Mouse (Mus musculus): ENCODE measurements around the gene Alox12.

The Alox12 gene

GRCm38 (mm10) chr11:70220731-70221602, 34.2 kb downstream of the Alox12 start, which contains the start of gene Slc16a13:
Gene Slc16a13, minus strand, starts transcription at chr11:70221064.
- peak; percentile 94 for DNase-seq (ENCODE audit: extremely low spot score)

- DNase-seq (ENCODE audit: extremely low spot score), result no peak
Observed at GRCm38 (mm10) chr11:70220323-70220722, 34.8 kb downstream of the Alox12 start.

- no peak for DNase-seq (ENCODE audit: extremely low spot score)
Observed at GRCm38 (mm10) chr11:70219873-70220272, 35.3 kb downstream of the Alox12 start.

DNA sequence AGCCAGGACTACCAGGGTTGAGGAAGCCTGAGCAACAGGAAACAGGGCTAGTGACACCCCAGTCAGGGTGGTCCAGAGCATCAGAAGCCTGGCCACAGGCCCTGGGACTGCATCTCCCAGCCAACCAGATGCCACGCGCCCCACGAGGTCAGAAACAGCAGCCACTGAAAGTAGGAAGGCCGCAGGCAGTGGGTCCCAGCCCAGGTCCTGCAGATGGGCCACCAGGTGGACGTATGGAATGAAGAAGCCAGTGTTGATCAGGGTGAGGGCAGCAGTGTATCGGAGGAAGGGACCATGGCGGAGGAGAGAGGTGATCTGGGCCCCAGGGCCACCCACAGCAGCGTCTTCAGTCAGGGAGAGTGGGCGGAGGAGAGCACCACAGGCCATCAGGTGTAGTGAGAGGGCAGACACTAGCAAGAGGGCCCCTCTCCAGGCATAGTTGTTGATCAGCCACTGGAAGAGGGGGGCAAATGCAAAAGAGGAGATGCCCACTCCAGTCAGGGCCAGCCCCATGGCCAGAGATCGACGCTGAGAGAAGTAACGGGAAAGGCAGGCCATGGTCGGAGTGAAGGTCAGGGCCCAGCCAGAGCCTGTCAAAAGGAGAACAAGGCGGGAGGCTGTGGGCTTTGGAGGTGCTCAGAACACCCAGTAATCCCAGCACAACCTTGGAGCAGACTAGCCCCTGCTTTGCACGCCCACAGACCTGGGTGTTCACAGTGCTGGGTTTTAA, 36.2 kb downstream of the Alox12 start:
- no peak for DNase-seq (ENCODE audit: extremely low spot score)

DNA sequence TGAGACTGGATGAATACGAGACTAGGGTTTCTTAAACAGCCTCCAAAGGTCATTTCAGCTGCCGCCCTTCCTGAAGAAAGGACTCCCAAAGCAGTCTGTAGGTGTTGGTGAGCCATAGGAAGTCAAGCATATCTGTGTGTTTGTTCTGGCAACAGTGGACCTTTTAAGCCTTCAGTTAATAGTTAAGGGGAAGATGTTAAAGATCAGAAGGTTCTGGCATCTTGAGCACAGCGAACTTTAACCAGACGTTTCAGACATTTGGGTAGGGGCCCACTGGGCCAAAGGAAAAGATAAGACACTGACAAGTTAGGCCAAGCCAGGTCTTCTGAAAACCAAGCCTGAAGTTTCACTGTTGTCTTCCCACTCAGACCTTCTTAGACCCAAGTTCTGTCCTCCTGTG, 37.1 kb downstream of the Alox12 start:
- no peak for DNase-seq (ENCODE audit: extremely low spot score)

DNA sequence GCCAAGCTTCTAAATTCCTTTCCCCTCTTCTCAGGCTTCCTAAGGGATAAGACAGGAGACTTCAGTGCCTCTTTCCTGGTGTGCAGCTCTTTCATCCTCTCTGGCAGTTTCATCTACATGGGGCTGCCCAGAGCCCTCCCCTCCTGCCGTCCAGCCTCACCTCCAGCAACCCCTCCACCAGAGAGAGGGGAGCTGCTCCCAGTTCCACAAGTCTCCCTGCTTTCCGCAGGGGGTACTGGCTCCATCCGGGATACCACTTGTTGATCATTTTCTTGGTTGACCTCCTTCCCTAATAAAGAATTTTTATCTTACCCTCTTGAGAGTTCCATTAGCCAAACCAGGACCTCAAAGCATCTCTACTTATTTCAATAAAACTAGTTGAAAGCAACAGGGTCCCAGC, 39.0 kb downstream of the Alox12 start:
- no peak for DNase-seq (ENCODE audit: extremely low spot score)

DNA sequence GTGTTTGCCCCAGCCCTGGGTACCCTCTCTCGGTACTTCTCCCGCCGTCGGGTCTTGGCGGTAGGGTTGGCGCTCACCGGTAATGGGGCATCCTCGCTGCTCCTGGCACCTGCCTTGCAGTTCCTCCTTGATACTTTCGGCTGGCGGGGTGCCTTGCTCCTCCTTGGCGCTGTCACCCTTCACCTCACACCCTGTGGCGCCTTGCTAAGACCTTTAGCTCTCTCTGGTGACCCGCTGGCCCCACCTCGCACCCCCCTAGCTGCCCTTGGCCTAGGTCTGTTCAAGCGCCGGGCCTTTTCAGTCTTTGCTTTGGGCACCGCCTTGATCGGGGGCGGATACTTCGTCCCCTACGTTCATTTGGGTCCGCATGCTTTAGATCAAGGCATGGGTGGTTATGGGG, 39.9 kb downstream of the Alox12 start:
- peak; percentile 8 for DNase-seq (ENCODE audit: extremely low spot score)

- DNase-seq (ENCODE audit: extremely low spot score), result peak; percentile 47
Observed at GRCm38 (mm10) chr11:70214856-70215209, 40.3 kb downstream of the Alox12 start.

DNA sequence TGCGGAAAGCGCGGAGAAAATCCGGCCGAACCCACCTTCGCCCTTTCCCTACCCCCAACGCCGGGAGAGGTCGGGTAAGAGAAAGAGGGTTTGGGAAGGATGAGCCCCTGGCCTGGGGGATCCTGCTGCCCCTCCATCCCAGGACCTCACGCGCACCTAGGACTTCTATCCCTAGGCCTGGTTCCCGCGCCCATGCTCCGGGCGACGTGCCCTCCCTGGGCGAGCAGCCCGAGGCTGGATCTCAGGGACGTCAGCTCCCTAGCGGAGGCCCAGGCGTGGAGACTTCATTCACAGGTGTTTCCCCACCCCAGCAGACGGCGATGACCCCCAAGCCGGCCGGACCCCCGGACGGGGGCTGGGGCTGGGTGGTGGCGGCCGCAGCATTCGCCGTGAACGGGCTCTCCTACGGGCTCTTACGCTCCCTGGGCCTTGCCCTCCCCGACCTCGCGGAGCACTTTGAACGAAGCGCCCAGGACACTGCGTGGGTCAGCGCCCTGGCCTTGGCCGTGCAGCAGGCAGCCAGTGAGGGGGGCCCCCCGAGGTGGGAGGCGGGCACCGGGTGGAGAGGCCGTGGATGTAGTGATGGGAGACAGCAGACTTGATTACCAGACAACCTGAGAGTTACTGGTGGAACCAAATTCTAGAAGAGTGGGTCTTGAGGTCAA, 40.8 kb downstream of the Alox12 start:
- DNase-seq (ENCODE audit: extremely low spot score), result peak; percentile 51

DNA sequence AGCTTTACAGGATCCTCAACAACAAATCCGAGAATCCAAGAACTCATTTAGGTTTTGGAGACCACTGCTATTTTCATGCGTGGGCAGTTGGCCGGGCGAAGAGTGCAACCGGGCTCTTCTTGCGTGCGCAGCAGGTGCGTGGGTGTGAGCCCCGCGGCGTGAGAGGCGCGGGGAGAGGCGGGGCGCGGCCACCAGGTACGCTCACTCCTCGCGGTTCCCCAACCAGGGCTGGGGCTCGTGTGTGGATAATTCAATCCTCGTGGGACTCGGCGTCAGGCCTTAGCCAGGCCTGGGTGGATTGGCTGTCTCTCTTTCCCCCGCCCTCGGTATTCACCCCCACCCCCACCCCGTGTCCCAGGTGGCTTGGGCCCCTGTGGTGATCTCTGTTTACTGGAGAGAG, 41.4 kb downstream of the Alox12 start:
- peak; percentile 1 for DNase-seq (ENCODE audit: extremely low spot score)

DNA sequence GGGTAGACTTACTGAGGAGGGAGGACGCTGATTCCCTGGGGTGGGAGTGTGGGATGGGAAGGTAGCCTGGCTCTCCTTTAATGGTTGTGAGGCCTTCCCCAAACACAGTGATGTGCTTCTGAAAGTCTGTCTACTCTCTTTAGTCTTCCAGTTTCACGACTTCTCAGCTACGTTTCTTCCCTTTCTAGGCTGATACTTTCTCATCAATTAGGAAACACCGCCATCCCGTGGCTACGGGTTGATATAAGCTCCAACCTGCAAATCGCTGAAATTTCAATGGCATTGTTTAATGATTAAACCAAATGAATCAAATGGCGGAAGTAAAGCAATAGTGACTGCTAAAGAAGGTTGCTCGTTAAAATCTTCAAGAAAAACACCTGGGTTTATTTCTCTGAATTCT, 42.3 kb downstream of the Alox12 start:
- peak; percentile 66 for DNase-seq (ENCODE audit: extremely low spot score)

DNA sequence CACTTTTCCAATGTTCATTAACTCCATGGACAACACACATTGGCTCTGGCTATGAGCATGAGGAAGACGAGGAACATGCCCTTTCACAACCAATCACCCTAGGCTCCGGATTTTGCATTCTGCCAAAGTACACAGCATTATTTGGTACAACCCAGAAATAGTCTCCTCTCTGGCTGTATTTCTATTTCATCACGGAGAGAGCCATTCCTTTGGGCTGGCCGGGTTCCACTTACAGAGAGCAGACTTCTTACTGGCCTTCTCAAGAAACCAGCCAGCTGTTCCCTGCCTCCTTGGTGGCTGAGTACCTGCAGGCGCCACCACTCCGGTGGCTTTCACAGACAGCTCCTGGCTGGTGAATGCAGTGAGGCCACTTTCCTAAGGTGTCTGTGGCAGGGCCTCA, 42.7 kb downstream of the Alox12 start, which contains the start of gene Slc16a11:
Slc16a11 (plus strand) TSS at position 330 of the 400 bp plus-strand sequence.
- DNase-seq (ENCODE audit: extremely low spot score), result peak; percentile 1

GRCm38 (mm10) chr11:70211972-70212371, 43.2 kb downstream of the Alox12 start:
- no peak for DNase-seq (ENCODE audit: extremely low spot score)

DNA sequence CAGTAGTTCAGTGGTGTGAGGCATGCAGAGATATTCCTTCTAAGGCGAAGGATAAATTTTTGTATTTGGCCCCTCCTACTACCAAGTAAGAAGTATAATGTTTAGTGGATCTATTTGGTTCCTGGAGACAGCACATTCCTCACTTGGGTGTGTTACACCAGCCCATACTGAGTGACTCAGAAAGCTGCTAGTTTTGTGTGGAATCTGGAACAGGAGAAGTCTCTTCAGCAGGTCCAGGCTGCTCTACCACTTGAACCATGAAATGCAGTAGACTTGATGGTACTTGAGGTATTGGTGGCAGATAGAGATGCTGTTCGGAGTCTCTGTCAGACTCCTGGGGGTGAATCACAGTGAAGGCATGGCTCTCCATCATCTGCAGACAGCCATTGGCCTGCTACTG, 44.5 kb downstream of the Alox12 start:
- DNase-seq (ENCODE audit: extremely low spot score), result no peak

- no peak for DNase-seq (ENCODE audit: extremely low spot score)
Observed at GRCm38 (mm10) chr11:70208778-70209388, 46.3 kb downstream of the Alox12 start.

DNA sequence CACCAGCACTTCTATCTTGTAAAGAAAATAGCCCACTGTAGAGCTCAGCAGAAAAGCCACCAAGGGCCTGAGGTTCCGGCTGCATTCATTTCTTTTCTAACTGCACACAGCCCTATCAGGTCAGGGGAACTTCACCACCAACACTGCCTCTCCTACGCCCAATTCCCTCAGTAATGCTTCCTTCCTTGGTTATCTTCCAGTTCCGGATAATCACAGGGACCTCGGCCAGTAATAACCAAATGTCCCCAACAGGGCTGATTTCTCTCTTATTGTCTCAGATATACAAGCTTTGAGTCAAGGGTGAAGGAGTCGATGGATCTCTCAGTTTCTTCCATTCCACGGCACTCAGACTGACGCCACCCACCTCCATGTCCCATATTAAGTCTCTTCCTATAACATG, 47.9 kb downstream of the Alox12 start:
- no peak for DNase-seq (ENCODE audit: extremely low spot score)

DNA sequence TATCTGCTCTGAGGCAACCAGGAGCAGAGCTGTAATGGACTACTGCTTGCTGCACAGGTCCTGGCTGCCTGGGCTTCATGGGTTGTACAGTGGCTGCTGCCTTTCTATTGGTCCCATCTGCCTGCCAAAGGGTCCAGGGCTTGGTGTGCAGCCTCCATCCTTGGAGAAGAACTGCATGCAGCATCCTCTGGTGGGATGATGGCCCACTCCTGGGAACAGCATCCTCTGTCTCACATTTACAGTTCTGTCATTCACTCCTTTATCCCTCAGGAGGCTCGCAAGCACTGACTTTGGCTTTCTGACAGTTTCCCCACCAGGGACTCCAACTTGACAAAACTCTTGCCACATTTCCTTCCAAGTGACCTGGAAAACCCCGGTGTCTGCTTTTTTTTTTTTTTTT, 48.4 kb downstream of the Alox12 start:
- no peak for DNase-seq (ENCODE audit: extremely low spot score)

- peak; percentile 78 for DNase-seq (ENCODE audit: extremely low spot score)
Observed at GRCm38 (mm10) chr11:70201691-70202090, 53.5 kb downstream of the Alox12 start.

DNA sequence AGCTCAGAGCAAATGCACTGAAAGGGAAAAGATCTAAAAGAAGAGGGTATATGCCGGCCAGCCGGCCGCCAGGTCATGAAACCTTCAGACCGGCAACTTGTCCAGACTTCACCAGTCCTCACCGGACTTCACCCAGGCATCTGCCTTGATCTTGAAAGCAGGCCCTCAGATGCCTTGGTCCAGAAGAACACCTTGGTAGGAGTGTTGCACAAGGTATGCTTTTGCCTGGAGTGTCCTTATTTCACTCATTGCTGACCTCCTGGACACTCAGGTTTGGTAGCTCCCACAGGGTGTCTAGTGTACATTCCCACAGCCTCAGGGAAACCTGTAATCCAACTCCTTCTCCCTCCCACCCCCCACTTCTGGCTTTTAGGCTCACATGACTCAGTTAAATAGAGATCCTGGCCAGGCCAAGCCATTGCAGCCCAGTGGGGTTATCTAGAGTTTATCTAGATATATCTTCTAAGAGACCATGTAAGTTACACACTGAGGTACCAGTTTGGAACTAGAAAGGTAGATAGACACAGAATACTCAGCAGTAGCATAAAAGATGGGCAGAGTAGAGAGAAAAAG, 55.0 kb downstream of the Alox12 start:
- DNase-seq (ENCODE audit: extremely low spot score), result no peak

- DNase-seq (ENCODE audit: extremely low spot score), result no peak
Observed at GRCm38 (mm10) chr11:70199107-70199506, 56.0 kb downstream of the Alox12 start.

DNA sequence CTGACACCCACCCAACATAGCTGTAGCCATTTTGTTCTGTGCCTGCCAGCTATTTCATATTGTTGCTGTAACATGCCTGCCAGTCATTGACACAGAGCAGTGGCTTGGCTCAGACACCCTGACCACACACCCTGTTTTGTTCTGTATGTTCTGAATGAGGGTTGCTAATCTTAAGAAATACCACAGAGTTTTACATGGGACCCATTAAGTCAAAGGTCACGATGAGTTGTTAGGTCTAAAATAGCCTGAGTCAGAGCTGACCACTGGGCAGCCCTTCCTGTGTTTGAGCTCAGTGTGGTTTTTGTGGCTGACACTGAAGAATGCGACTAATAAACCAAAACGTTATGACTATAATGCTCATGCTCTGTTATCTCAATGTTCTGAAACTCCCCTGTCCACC, 56.8 kb downstream of the Alox12 start:
- no peak for DNase-seq (ENCODE audit: extremely low spot score)

Data from embryo, embryonic 9.5 days (tissue).